Mouse (Mus musculus) cortical plate, adult 2 months (tissue): ENCODE measurements around the gene Mtcl1.

Experiments
- CTCF ChIP-seq: fragments of 200-500 bp; IDR thresholded peaks from 2 replicates; pipeline ENCODE4 v1.5.1; 2011; ENCODE audit warnings: mild to moderate bottlenecking, control low read depth, low read length; ENCODE audit not compliant: insufficient read depth; ENCODE audit errors: extremely low read depth
- POLR2A ChIP-seq: fragments of 200-500 bp; IDR thresholded peaks from 2 replicates; pipeline ENCODE4 v1.6.1; 2011; ENCODE audit warnings: mild to moderate bottlenecking, low read length, control low read depth; ENCODE audit not compliant: insufficient read depth; ENCODE audit errors: extremely low read depth

DNA sequence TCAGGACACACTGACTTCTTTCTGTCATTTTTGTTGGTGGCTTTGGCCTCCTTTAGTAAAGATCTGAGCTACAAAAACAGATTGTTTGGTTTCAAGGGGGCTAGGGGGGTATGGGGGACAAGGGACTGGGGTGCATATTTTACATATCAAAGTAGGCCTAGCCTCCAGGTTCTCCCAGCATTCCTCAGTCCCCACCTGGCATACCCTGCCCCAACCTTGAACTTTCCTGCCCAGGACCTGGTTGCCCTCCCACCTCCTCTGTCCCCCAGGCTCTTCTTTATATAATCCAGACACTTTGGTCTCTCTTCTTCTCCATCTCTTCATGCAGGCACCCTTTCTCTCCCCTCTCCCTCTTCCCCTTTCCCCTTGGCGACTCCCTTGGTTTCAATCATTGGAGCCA is 23.7 kb upstream of the Mtcl1 start:
- TF ChIP-seq CTCF (no peak), POLR2A (no peak)
